Mouse (Mus musculus): ENCODE measurements around the gene Hat1. TPM values are rescaled to one million over a fixed set of nuclear protein-coding genes. Genes with fewer than 3 reads are reported as not detected.

Gene Hat1
- polyA plus RNA-seq, 2 experiments: 67.3 to 97.1 TPM

DNA sequence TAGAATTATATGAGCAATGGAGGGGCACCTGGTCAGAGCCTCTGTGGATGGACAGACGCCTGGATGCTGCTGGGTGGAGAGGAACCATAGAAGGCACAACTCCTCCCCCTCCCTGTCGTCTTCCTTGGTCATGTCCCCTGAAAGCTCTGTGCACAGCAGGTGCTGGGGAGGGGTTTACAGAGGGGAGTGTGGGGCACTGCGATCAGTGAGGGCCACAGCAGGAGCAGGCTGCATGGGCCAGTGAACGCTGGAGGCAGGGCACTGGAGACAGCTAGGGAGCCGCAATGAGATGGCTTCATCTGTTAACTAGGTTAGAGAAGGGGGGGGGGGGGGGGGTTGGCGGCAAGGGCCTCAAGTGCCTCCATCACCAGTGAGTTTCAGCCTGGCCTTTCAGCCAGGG lies 77.3 kb downstream of the Hat1 start:
- DNase-seq (ENCODE audit: low spot score): no peak
- WGBS: 21% methylated on average over 5 of the region's 6 CpGs

DNA sequence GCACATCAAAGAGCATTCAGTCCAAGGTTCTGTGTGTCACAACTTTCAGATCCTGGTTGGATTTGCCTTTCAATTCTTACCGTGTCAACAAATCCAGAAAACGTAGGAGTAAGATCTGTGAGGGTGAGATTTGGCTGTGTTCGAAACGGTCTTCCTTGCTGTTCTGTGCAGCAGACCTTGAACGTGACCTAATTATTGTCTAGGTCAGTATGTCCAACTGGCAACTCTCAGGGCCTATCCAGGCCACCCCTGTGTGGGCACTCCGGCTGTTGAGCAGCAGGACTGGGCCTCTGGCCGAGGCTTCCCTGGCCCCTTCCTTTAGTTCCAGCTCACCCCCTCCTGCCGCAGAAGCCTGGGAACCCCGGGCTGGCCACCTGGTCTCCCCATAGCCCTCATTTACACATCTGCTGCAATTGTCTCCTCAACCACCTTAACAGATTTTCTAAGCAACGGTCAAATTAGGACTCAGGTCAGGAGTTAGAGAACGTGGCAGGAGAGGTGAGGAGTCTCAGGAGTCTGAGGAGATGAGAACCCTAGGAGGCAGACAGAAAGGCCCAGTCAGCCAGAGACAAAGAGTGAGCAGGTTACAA lies 78.2 kb downstream of the Hat1 start:
- no peaks in the 10 kb centered on the region for H3K4me1 ChIP-seq (ENCODE audit: control insufficient read depth, insufficient read depth, low read length)
- H3K27me3 ChIP-seq (ENCODE audit: control insufficient read depth, insufficient read depth, low read length): no peaks in the 10 kb centered on the region
- H3K27ac ChIP-seq (replicated peaks; ENCODE audit: low read depth, low read length): no peak overlapping the region
- no peaks in the 10 kb centered on the region for H3K36me3 ChIP-seq (ENCODE audit: control insufficient read depth, insufficient read depth, low read length)
- no peak overlapping the region for H3K9ac ChIP-seq (ENCODE audit: low read depth, low read length, severe bottlenecking)
- H3K4me2 ChIP-seq (replicated peaks; ENCODE audit: low read depth, low read length, severe bottlenecking): no peak overlapping the region
- DNase-seq (ENCODE audit: low spot score): no peak
- TF ChIP-seq POLR2A (IDR thresholded peaks at IDR 0.05; ENCODE audit: borderline replicate concordance, extremely low read depth, insufficient read depth, insufficient read length): no peak
- no peaks in the 10 kb centered on the region for H3K9me3 ChIP-seq (ENCODE audit: control insufficient read depth, low read length)
- WGBS: 58% methylated on average over 11 of the region's 11 CpGs
- H3K4me3 ChIP-seq (replicated peaks; ENCODE audit: low read length): no peak overlapping the region
- no peak for ATAC-seq (ENCODE audit: low FRiP score, low read depth)

More for the DNA sequence above, 77.3 kb downstream of the Hat1 start:
- H3K27me3 ChIP-seq (ENCODE audit: control insufficient read depth, insufficient read depth, low read length): no peaks in the 10 kb centered on the region
- H3K9me3 ChIP-seq (ENCODE audit: control insufficient read depth, low read length): no peaks in the 10 kb centered on the region
- no peak overlapping the region for H3K9ac ChIP-seq (ENCODE audit: low read depth, low read length, severe bottlenecking)
- H3K4me2 ChIP-seq (replicated peaks; ENCODE audit: low read depth, low read length, severe bottlenecking): no peak overlapping the region
- H3K4me3 ChIP-seq (replicated peaks; ENCODE audit: low read length): no peak overlapping the region
- H3K27ac ChIP-seq (replicated peaks; ENCODE audit: low read depth, low read length): no peak overlapping the region
- no peaks in the 10 kb centered on the region for H3K36me3 ChIP-seq (ENCODE audit: control insufficient read depth, insufficient read depth, low read length)
- H3K4me1 ChIP-seq (ENCODE audit: control insufficient read depth, insufficient read depth, low read length): no peaks in the 10 kb centered on the region
- TF ChIP-seq POLR2A (IDR thresholded peaks at IDR 0.05; ENCODE audit: borderline replicate concordance, extremely low read depth, insufficient read depth, insufficient read length): no peak
- no peak for ATAC-seq (ENCODE audit: low FRiP score, low read depth)

DNA sequence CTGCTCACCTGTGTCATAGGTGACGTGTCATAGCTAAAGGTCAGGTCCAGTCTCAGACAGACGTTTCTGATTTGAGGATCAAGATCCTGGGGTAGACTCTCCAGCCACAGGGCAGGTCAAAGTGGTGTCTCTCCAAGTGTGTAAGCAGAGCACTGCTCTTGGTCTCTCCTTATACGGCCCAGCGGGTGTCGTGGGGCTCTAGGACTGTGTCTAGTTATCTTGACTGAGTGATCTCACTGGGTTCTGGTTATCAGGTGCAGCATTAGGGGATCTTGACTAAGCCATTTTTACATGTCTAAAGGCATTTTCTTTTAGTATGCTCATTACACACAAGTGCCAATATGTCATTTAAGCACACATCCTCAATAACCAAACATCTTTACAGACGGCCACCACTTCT lies 82.3 kb downstream of the Hat1 start:
- Histone ChIP-seq H3K4me3 (replicated peaks; ENCODE audit: low read length) (no peak overlapping the region), H3K27me3 (ENCODE audit: control insufficient read depth, insufficient read depth, low read length) (no peaks in the 10 kb centered on the region), H3K36me3 (ENCODE audit: control insufficient read depth, insufficient read depth, low read length) (no peaks in the 10 kb centered on the region), H3K27ac (replicated peaks; ENCODE audit: low read depth, low read length) (no peak overlapping the region), H3K4me2 (replicated peaks; ENCODE audit: low read depth, low read length, severe bottlenecking) (no peak overlapping the region), H3K4me1 (ENCODE audit: control insufficient read depth, insufficient read depth, low read length) (peaks cover 15% of the 10 kb centered on the region), H3K9me3 (ENCODE audit: control insufficient read depth, low read length) (no peaks in the 10 kb centered on the region), H3K9ac (ENCODE audit: low read depth, low read length, severe bottlenecking) (no peak overlapping the region)
- TF ChIP-seq POLR2A (IDR thresholded peaks at IDR 0.05; ENCODE audit: borderline replicate concordance, extremely low read depth, insufficient read depth, insufficient read length): no peak
- no peak for ATAC-seq (ENCODE audit: low FRiP score, low read depth)
- DNase-seq (ENCODE audit: low spot score): no peak
- 86% methylated on average over 6 of the region's 6 CpGs for WGBS

DNA sequence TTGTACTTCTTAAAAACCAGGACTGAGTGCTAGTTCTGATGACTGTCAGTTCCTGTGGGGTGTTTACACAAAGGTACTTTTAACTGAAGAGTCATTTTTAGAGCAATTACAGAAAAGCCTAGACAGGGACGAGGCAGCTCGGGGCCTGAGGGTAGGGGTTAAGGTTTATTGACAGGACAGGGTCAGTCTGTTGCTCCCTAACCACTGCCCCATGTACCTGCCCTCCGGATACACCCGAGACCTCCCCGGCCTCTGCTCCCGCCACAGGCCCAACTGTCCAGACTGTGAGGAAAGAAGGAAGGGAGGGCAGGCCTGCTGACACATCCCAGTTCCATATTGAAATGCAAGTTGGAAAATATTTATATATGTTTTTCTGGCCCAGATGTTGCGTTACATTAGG lies 85.1 kb downstream of the Hat1 start:
- Histone ChIP-seq H3K9me3 (ENCODE audit: control insufficient read depth, low read length) (no peaks in the 10 kb centered on the region), H3K27me3 (ENCODE audit: control insufficient read depth, insufficient read depth, low read length) (no peaks in the 10 kb centered on the region), H3K4me2 (replicated peaks; ENCODE audit: low read depth, low read length, severe bottlenecking) (no peak overlapping the region), H3K9ac (ENCODE audit: low read depth, low read length, severe bottlenecking) (no peak overlapping the region), H3K4me3 (replicated peaks; ENCODE audit: low read length) (no peak overlapping the region), H3K4me1 (ENCODE audit: control insufficient read depth, insufficient read depth, low read length) (peaks cover 16% of the 10 kb centered on the region), H3K36me3 (ENCODE audit: control insufficient read depth, insufficient read depth, low read length) (no peaks in the 10 kb centered on the region), H3K27ac (replicated peaks; ENCODE audit: low read depth, low read length) (no peak overlapping the region)
- DNase-seq (ENCODE audit: low spot score): no peak
- TF ChIP-seq POLR2A (IDR thresholded peaks at IDR 0.05; ENCODE audit: borderline replicate concordance, extremely low read depth, insufficient read depth, insufficient read length): no peak
- ATAC-seq (ENCODE audit: low FRiP score, low read depth): no peak
- WGBS: 50% methylated on average over 7 of the region's 7 CpGs

DNA sequence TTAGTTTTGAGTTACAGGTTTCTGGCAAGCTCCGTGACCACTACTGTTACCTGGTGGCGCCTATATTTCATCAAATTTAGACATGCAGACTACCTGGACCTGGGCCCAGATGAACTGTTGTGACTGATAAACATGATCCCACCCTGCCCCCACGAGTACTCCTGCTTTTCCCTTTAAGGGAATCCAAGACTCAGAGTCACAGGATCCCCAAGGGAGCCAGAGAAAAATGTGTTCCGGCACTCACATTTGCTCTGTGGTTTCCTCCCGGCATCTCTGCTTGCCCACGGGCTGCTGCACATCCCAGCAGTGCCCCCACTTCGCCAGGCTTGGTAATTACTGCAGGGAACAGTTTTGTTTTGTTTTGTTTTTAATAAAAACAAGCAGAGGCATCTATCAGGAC lies 85.6 kb downstream of the Hat1 start:
- no peak for ATAC-seq (ENCODE audit: low FRiP score, low read depth)
- WGBS: 31% methylated on average over 7 of the region's 7 CpGs
- no peak overlapping the region for H3K27ac ChIP-seq (replicated peaks; ENCODE audit: low read depth, low read length)
- no peak for DNase-seq (ENCODE audit: low spot score)
- H3K27me3 ChIP-seq (ENCODE audit: control insufficient read depth, insufficient read depth, low read length): no peaks in the 10 kb centered on the region
- no peaks in the 10 kb centered on the region for H3K9me3 ChIP-seq (ENCODE audit: control insufficient read depth, low read length)
- no peak overlapping the region for H3K9ac ChIP-seq (ENCODE audit: low read depth, low read length, severe bottlenecking)
- peaks cover 16% of the 10 kb centered on the region for H3K4me1 ChIP-seq (ENCODE audit: control insufficient read depth, insufficient read depth, low read length)
- no peak overlapping the region for H3K4me2 ChIP-seq (replicated peaks; ENCODE audit: low read depth, low read length, severe bottlenecking)
- TF ChIP-seq POLR2A (IDR thresholded peaks at IDR 0.05; ENCODE audit: borderline replicate concordance, extremely low read depth, insufficient read depth, insufficient read length): no peak
- H3K4me3 ChIP-seq (replicated peaks; ENCODE audit: low read length): no peak overlapping the region
- no peaks in the 10 kb centered on the region for H3K36me3 ChIP-seq (ENCODE audit: control insufficient read depth, insufficient read depth, low read length)

DNA sequence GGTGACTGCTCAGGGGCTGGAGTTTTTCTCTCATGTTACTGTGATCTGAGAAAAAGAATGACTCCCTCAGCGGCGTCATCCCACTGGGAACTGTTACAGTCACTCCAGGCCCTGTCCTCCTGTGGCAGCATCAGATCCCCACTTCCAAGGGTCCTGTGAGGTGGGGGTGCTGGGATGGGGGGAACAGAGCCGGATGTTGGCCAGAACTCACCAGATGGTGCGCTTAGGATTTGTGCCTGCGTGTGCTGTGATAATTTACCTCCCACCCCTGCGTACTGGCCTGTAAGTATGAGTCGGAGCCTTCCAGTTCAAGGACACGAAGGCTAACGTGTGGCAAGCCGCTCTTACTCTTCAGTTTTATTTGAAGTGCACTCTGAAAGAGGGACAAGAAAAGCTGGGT lies 86.6 kb downstream of the Hat1 start:
- Histone ChIP-seq H3K27ac (replicated peaks; ENCODE audit: low read depth, low read length) (no peak overlapping the region), H3K4me3 (replicated peaks; ENCODE audit: low read length) (no peak overlapping the region), H3K4me2 (replicated peaks; ENCODE audit: low read depth, low read length, severe bottlenecking) (no peak overlapping the region), H3K4me1 (ENCODE audit: control insufficient read depth, insufficient read depth, low read length) (peaks cover 20% of the 10 kb centered on the region), H3K9ac (ENCODE audit: low read depth, low read length, severe bottlenecking) (no peak overlapping the region), H3K36me3 (ENCODE audit: control insufficient read depth, insufficient read depth, low read length) (no peaks in the 10 kb centered on the region), H3K9me3 (ENCODE audit: control insufficient read depth, low read length) (no peaks in the 10 kb centered on the region), H3K27me3 (ENCODE audit: control insufficient read depth, insufficient read depth, low read length) (no peaks in the 10 kb centered on the region)
- no peak for TF ChIP-seq POLR2A (IDR thresholded peaks at IDR 0.05; ENCODE audit: borderline replicate concordance, extremely low read depth, insufficient read depth, insufficient read length)
- 58% methylated on average over 10 of the region's 10 CpGs for WGBS
- ATAC-seq (ENCODE audit: low FRiP score, low read depth): no peak
- DNase-seq (ENCODE audit: low spot score): no peak
